Mouse (Mus musculus) bone marrow macrophage, adult 2 months (primary cell): Measurements from ENCODE around the gene Rsad1.

ENCODE experiments used
- CTCF ChIP-seq: IDR thresholded peaks from 2 replicates; pipeline ENCODE4 v1.5.1; 2012; ENCODE audit warnings: low read depth, mild to moderate bottlenecking, low read length, moderate library complexity
- POLR2A ChIP-seq: IDR thresholded peaks from 2 replicates; pipeline ENCODE4 v1.6.1; 2012; ENCODE audit warnings: mild to moderate bottlenecking, low read depth, low read length, borderline replicate concordance

DNA sequence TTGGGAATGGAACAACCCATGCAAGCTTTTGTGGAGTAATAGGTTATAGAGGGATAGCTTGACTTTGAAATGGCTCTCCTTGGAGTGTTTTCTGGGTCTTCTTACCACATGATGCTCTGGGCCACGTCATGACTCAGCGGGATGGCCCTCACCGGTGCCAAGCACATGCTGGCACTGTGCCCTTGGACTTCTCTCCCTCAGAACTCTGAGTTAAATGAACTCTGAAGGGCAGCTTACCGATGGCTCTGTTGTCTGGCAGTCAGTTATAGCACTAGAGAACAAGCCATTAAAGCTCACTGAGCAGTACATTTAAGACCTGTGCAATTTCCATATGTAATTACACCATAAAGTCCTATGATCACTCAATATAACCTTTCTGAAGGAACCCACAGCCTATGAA is 48.3 kb upstream of the Rsad1 start:
- TF ChIP-seq POLR2A: no peak
- TF ChIP-seq CTCF: no peak
